Comparison of ENCODE assay signal across 9 mouse cellular contexts in genomic region chr5:143056191-143056880, GRCm38 (mm10). TPM values are rescaled to one million over a fixed set of nuclear protein-coding genes. Genes with fewer than 3 reads are reported as not detected.
DNase-seq lines count a peak whose midpoint lies in the region; ATAC-seq and TF ChIP-seq lines count a peak whose summit lies in the region.
"Had no signal": no experiment of that assay in that cellular context is flagged by ENCODE, and none has a peak within 500 bp of the region (broad histone marks: within the 10 kb centered on the region; RNA-seq: fewer than 3 reads in every experiment).

No protein-coding gene starts in this region.

- H3K9me3 ChIP-seq in intestine, embryonic 14.5 days (ENCODE audit: control insufficient read depth, low read length): no peaks in the 10 kb centered on the region
- H3K9me3 ChIP-seq: limb, embryonic 13.5 days had no signal

- 60% methylated on average over 4 of the region's 4 CpGs for WGBS in intestine, embryonic 14.5 days

- no peak for TF ChIP-seq CTCF in layer of hippocampus, adult 2 months (conservative IDR thresholded peaks at IDR 0.05)
- no peak for TF ChIP-seq CTCF in bone marrow macrophage, adult 2 months (IDR thresholded peaks at IDR 0.05; ENCODE audit: low read depth, low read length)

- H3K36me3 ChIP-seq in intestine, embryonic 14.5 days (ENCODE audit: control insufficient read depth, insufficient read depth, low read length): peaks cover 25% of the 10 kb centered on the region; the same call in 1 of the 2 replicates

- no peak overlapping the region for H3K9ac ChIP-seq in intestine, embryonic 14.5 days (ENCODE audit: low read length)
- H3K9ac ChIP-seq: limb, embryonic 13.5 days had no signal

- no peak overlapping the region for H3K4me3 ChIP-seq in layer of hippocampus, adult 2 months
- H3K4me3 ChIP-seq in bone marrow macrophage, adult 2 months (ENCODE audit: insufficient read depth, low read length): no peak overlapping the region
- H3K4me3 ChIP-seq in intestine, embryonic 14.5 days (ENCODE audit: low read depth, low read length): no peak overlapping the region
- H3K4me3 ChIP-seq: limb, embryonic 13.5 days had no signal

- no peak for DNase-seq in layer of hippocampus, adult 2 months (ENCODE audit: low spot score in 2 of 2)
- DNase-seq in layer of hippocampus, postnatal 10 days (ENCODE audit: low spot score in 2 of 2): no peak
- no peak for DNase-seq in intestine, embryonic 14.5 days (ENCODE audit: low spot score)
- peak; percentile 78 for DNase-seq in lung, postnatal 36 days
- DNase-seq in layer of hippocampus, postnatal 25 days (ENCODE audit: extremely low spot score in 1 of 2, low spot score in 1 of 2): no peak
- no peak for DNase-seq in left cerebral cortex, adult 9 months (ENCODE audit: low spot score in 2 of 2)
- DNase-seq in frontal cortex, postnatal 14 days (ENCODE audit: low spot score in 2 of 2): no peak

- H3K4me1 ChIP-seq in bone marrow macrophage, adult 2 months (ENCODE audit: control insufficient read depth, insufficient read depth, low read length): peaks cover 85% of the 10 kb centered on the region
- H3K4me1 ChIP-seq in intestine, embryonic 14.5 days (replicated peaks; ENCODE audit: control insufficient read depth, insufficient read depth, low read length): peaks cover 22% of the 10 kb centered on the region
- H3K4me1 ChIP-seq: limb, embryonic 13.5 days had no signal

- peak overlapping the region; percentile 88 for H3K27ac ChIP-seq in layer of hippocampus, adult 2 months
- peak overlapping the region; percentile 86 for H3K27ac ChIP-seq in bone marrow macrophage, adult 2 months (ENCODE audit: insufficient read depth, low read depth, low read length)
- H3K27ac ChIP-seq in intestine, embryonic 14.5 days (ENCODE audit: low read depth): peak overlapping the region; percentile 14; the same call in 1 of the 2 replicates
- H3K27ac ChIP-seq: limb, embryonic 13.5 days had no signal

- no peaks in the 10 kb centered on the region for H3K27me3 ChIP-seq in intestine, embryonic 14.5 days (replicated peaks; ENCODE audit: control insufficient read depth, insufficient read depth, low read length)
- H3K27me3 ChIP-seq: limb, embryonic 13.5 days had no signal

- TF ChIP-seq POLR2A in bone marrow macrophage, adult 2 months (IDR thresholded peaks at IDR 0.05; ENCODE audit: borderline replicate concordance, low read depth, low read length): no peak

- no peak overlapping the region for H3K4me2 ChIP-seq in intestine, embryonic 14.5 days (ENCODE audit: low read length)
- H3K4me2 ChIP-seq: limb, embryonic 13.5 days had no signal

- ATAC-seq in intestine, embryonic 14.5 days (replicated peaks; ENCODE audit: low FRiP score, low TSS enrichment, low read depth): no peak

RNA-seq across cellular contexts. Expression of gene Rnf216, which starts 56.5 kb away (rescaled TPM):
- total RNA-seq in layer of hippocampus, adult 2 months (2021): 10 to 100 TPM; 47.8 to 52.5 TPM
- 10 to 100 TPM; 42.4 to 44.5 TPM for total RNA-seq in layer of hippocampus, postnatal 10 days (2021)
- polyA plus RNA-seq in bone marrow macrophage, adult 2 months (2012; ENCODE audit: insufficient read depth, insufficient read length, missing spikeins): 33.7 and 38.8 TPM in 2 replicates
- polyA plus RNA-seq in intestine, embryonic 14.5 days (2014; fragmentation: Nextera tagmentation; extraction: Ambion mirVana): 31.0 and 32.0 TPM in 2 replicates
- 10 to 100 TPM; 46.6 to 47.5 TPM for total RNA-seq in layer of hippocampus, postnatal 25 days (2021)

Comparison
In these comparisons a context has a peak if more than half of its experiments do, and no peak if none do; other contexts are left out.
1. H3K27ac ChIP-seq: peak in every context shown above with its lines; median percentile 88 in layer of hippocampus, adult 2 months; 86 in bone marrow macrophage, adult 2 months; 14 in intestine, embryonic 14.5 days.